Mouse (Mus musculus) intestine, postnatal 0 days (tissue): ENCODE results near the gene Mlip. TPM values are rescaled to one million over a fixed set of nuclear protein-coding genes. Genes with fewer than 3 reads are reported as not detected.

Experiments
- ATAC-seq: fragments of 200-750 bp; cut with Nextera tagmentation; 2 replicates; pipeline ENCODE4 v1.8.0; 2017; ENCODE audit warnings: mild to moderate bottlenecking, moderate TSS enrichment, moderate library complexity
- H3K27ac ChIP-seq: fragments of 300-500 bp; sonication (generic); 2 replicates; pipeline ENCODE4 v1.5.1; 2014; ENCODE audit warnings: mild to moderate bottlenecking, low read depth, low read length, moderate library complexity
- H3K27me3 ChIP-seq: fragments of 300-500 bp; sonication (generic); replicated peaks from 2 replicates; pipeline ENCODE4 v1.6.1; 2014; ENCODE audit warnings: low read length, mixed read lengths; ENCODE audit not compliant: control insufficient read depth, insufficient read depth
- H3K36me3 ChIP-seq: fragments of 300-500 bp; sonication (generic); 2 replicates; pipeline ENCODE4 v1.6.1; 2014; ENCODE audit warnings: mild to moderate bottlenecking, moderate library complexity; ENCODE audit not compliant: control insufficient read depth, insufficient read depth
- H3K4me1 ChIP-seq: fragments of 300-500 bp; sonication (generic); replicated peaks from 2 replicates; pipeline ENCODE4 v1.6.1; 2014; ENCODE audit warnings: antibody characterized with exemption, low read length, mixed read lengths; ENCODE audit not compliant: control insufficient read depth, insufficient read depth
- H3K4me2 ChIP-seq: fragments of 300-500 bp; sonication (generic); replicated peaks from 2 replicates; pipeline ENCODE4 v1.6.1; 2014; ENCODE audit warnings: low read depth, mild to moderate bottlenecking, moderate library complexity
- H3K4me3 ChIP-seq: fragments of 300-500 bp; sonication (generic); 2 replicates; pipeline ENCODE4 v1.5.1; 2014; ENCODE audit warnings: low read depth, low read length
- H3K9ac ChIP-seq: fragments of 300-500 bp; sonication (generic); 2 replicates; pipeline ENCODE4 v1.6.1; 2014; ENCODE audit warnings: mild to moderate bottlenecking, low read depth, low read length
- H3K9me3 ChIP-seq: fragments of 300-500 bp; sonication (generic); 2 replicates; pipeline ENCODE4 v1.6.1; 2016; ENCODE audit warnings: mixed run types; ENCODE audit not compliant: control insufficient read depth
- CTCF ChIP-seq: sonication (generic); IDR thresholded peaks from 2 replicates; pipeline ENCODE4 v1.5.1; 2016; ENCODE audit warnings: low read depth, mild to moderate bottlenecking, control low read depth, antibody characterized with exemption, moderate library complexity
- WGBS: fragments of 180-500 bp; shearing (Covaris S2); extraction: QIAGEN DNeasy Blood & Tissue Kit; methylation state at CpG from one replicate; pipeline ENCODE4 v1.1.7; 2014; 5-methylcytosine and 5-hydroxymethylcytosine counted together
- polyA plus RNA-seq: library from polyadenylated mRNA; unstranded; fragments of >200 nt; fragmentation: Nextera tagmentation; extraction: Ambion mirVana; gene quantifications from 2 replicates; pipeline ENCODE4 v1.2.1, GENCODE M21; 2015

The Mlip gene
- polyA plus RNA-seq, 1 experiment from 2014 or later, result 0.52 TPM

- 70% methylated on average over 5 of the region's 5 CpGs for WGBS
- H3K36me3 ChIP-seq, result no peaks in the 10 kb centered on the region
- TF ChIP-seq CTCF, result no peak
- H3K4me3 ChIP-seq, result no peak overlapping the region
- no peak overlapping the region for H3K27ac ChIP-seq
- ATAC-seq, result no peak
- no peaks in the 10 kb centered on the region for H3K9me3 ChIP-seq
- H3K27me3 ChIP-seq, result no peaks in the 10 kb centered on the region
- H3K9ac ChIP-seq, result no peak overlapping the region
- H3K4me1 ChIP-seq, result 0 out of 2 replicates have a peak, but pooled peaks cover 3% of the 10 kb centered on the region
- no peak overlapping the region for H3K4me2 ChIP-seq
Observed at GRCm38 (mm10) chr9:77279371-77279770, 73.4 kb downstream of the Mlip start.

- TF ChIP-seq CTCF, result no peak
- no peak for ATAC-seq
- Histone ChIP-seq H3K36me3 (no peaks in the 10 kb centered on the region), H3K4me1 (0 out of 2 replicates have a peak, but pooled peaks cover 3% of the 10 kb centered on the region), H3K9me3 (no peaks in the 10 kb centered on the region), H3K4me3 (no peak overlapping the region), H3K4me2 (no peak overlapping the region), H3K9ac (no peak overlapping the region), H3K27ac (no peak overlapping the region), H3K27me3 (no peaks in the 10 kb centered on the region)
- WGBS, result 69% methylated on average over 3 of the region's 3 CpGs
Observed at GRCm38 (mm10) chr9:77278055-77278454, 74.7 kb downstream of the Mlip start.

GRCm38 (mm10) chr9:77277270-77277669 lies 75.5 kb downstream of the Mlip start:
- no peaks in the 10 kb centered on the region for H3K36me3 ChIP-seq
- H3K27ac ChIP-seq, result no peak overlapping the region
- no peaks in the 10 kb centered on the region for H3K27me3 ChIP-seq
- no peak overlapping the region for H3K9ac ChIP-seq
- no peaks in the 10 kb centered on the region for H3K9me3 ChIP-seq
- TF ChIP-seq CTCF, result no peak
- WGBS, result 35% methylated on average over 5 of the region's 5 CpGs
- no peak overlapping the region for H3K4me3 ChIP-seq
- H3K4me2 ChIP-seq, result no peak overlapping the region
- 0 out of 2 replicates have a peak, but pooled peaks cover 3% of the 10 kb centered on the region for H3K4me1 ChIP-seq
- ATAC-seq, result peak; percentile 67

GRCm38 (mm10) chr9:77276451-77277154 lies 76.2 kb downstream of the Mlip start:
- no peaks in the 10 kb centered on the region for H3K9me3 ChIP-seq
- WGBS, result 36% methylated on average over 5 of the region's 5 CpGs
- no peak overlapping the region for H3K4me3 ChIP-seq
- TF ChIP-seq CTCF, result no peak
- no peak overlapping the region for H3K9ac ChIP-seq
- ATAC-seq, result peak; percentile 73
- H3K4me1 ChIP-seq, result 0 out of 2 replicates have a peak, but pooled peaks cover 3% of the 10 kb centered on the region
- peak overlapping the region; percentile 6; the same call in 1 of the 2 replicates for H3K27ac ChIP-seq
- no peaks in the 10 kb centered on the region for H3K27me3 ChIP-seq
- H3K36me3 ChIP-seq, result no peaks in the 10 kb centered on the region
- H3K4me2 ChIP-seq, result 0 out of 2 replicates have a peak overlapping the region, but pooled peaks have one; percentile 1

- no peak overlapping the region for H3K4me2 ChIP-seq
- 92% methylated on average over 4 of the region's 4 CpGs for WGBS
- TF ChIP-seq CTCF, result no peak
- no peaks in the 10 kb centered on the region for H3K27me3 ChIP-seq
- H3K4me1 ChIP-seq, result 0 out of 2 replicates have a peak, but pooled peaks cover 3% of the 10 kb centered on the region
- no peaks in the 10 kb centered on the region for H3K9me3 ChIP-seq
- no peak for ATAC-seq
- no peaks in the 10 kb centered on the region for H3K36me3 ChIP-seq
- H3K4me3 ChIP-seq, result no peak overlapping the region
- H3K27ac ChIP-seq, result no peak overlapping the region
- H3K9ac ChIP-seq, result no peak overlapping the region
Observed at GRCm38 (mm10) chr9:77272727-77273126, 80.0 kb downstream of the Mlip start.

GRCm38 (mm10) chr9:77265268-77266017 lies 87.3 kb downstream of the Mlip start:
- H3K4me3 ChIP-seq, result no peak overlapping the region
- WGBS, result 72% methylated on average over 4 of the region's 4 CpGs
- H3K27me3 ChIP-seq, result no peaks in the 10 kb centered on the region
- TF ChIP-seq CTCF, result no peak
- H3K4me1 ChIP-seq, result no peaks in the 10 kb centered on the region
- H3K9ac ChIP-seq, result no peak overlapping the region
- no peaks in the 10 kb centered on the region for H3K36me3 ChIP-seq
- no peak overlapping the region for H3K27ac ChIP-seq
- no peak for ATAC-seq
- no peak overlapping the region for H3K4me2 ChIP-seq
- H3K9me3 ChIP-seq, result no peaks in the 10 kb centered on the region
